Mouse (Mus musculus): Measurements from ENCODE around the gene Ccdc57. TPM values are rescaled to one million over a fixed set of nuclear protein-coding genes. Genes with fewer than 3 reads are reported as not detected.
A peak's percentile ranks its signal among the peaks of the same experiment; 100 is the strongest.
"Not testable (repeated sequence)": the region's sequence is repeated elsewhere in the genome, so short reads cannot be mapped to it uniquely, and the experiment has no call there.

The Ccdc57 gene
- polyA plus RNA-seq, 1 experiment = 1.7 TPM

DNA sequence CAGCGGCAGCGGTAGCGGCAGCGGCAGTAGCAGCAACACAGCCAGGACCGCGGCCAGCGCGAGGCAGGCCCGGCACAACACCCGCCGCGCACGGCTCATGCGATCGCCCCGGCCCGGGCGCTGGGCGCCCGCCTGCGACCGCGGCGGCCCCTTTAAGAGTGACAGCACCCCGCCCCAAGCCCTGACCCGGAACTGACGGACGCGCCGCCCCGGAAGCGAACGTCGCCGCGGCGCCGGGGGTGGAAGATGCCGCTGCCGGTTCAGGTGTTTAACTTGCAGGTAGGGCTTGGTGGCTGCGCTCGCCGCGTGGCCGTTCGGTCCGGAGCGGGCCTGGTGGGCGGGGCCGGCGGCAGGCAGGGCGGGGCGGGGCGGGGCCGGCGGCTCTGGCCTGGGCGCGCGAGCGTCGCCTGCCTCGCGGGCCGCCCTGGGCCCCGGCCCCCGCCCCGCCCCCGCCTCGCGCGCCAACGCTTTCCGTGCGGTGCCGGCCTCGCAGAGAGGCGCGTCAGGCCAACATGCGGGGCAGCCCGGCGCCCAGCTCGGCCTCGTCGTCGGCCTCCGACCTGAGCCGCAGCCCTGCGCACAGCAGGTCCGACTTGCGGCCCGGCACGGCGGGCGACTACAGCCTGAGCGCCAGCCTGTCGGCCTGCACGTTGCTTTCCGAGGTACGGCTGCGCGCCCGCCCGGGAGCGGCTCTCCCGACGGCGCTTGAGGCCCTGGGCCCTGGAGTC, 148.4 kb downstream of the Ccdc57 start, which contains the start of the genes Rfng and Gps1:
Rfng (minus strand) TSS at position 144 of the 728 bp plus-strand sequence.
Gps1 (plus strand) TSS at position 209 of the 728 bp plus-strand sequence.
- Histone ChIP-seq H3K4me1 (replicated peaks; ENCODE audit: control insufficient read depth, insufficient read depth, low read length) (peaks cover 20% of the 10 kb centered on the region), H3K36me3 (ENCODE audit: control insufficient read depth, insufficient read depth, low read length) (peaks cover 10% of the 10 kb centered on the region), H3K27ac (ENCODE audit: control insufficient read depth, insufficient read depth, low read length) (no peak within 1 kb of the TSS), H3K27me3 (ENCODE audit: control insufficient read depth, insufficient read depth, low read length) (no peaks in the 10 kb centered on the region), H3K4me3 (ENCODE audit: control insufficient read depth, insufficient read depth, low read length) (peak within 1 kb of the TSS; percentile 99)
- DNase-seq = peak; percentile 87
- 0 out of 2 replicates have a peak, but pooled peaks have one; percentile 1 for TF ChIP-seq CTCF (IDR thresholded peaks at IDR 0.05; ENCODE audit: borderline replicate concordance, control insufficient read depth, extremely low read depth, insufficient read depth, low read length, poor library complexity)
- TF ChIP-seq POLR2A (IDR thresholded peaks at IDR 0.05; ENCODE audit: control insufficient read depth, extremely low read depth, insufficient read depth, low read length, poor library complexity) = peak; percentile 54; the same call in 1 of the 2 replicates
- under 1% methylated on average over 101 of the region's 107 CpGs for WGBS

- H3K27ac ChIP-seq (ENCODE audit: control insufficient read depth, insufficient read depth, low read length) = no peak overlapping the region
- TF ChIP-seq POLR2A (IDR thresholded peaks at IDR 0.05; ENCODE audit: control insufficient read depth, extremely low read depth, insufficient read depth, low read length, poor library complexity) = no peak
- no peak for DNase-seq
- peaks cover 20% of the 10 kb centered on the region for H3K4me1 ChIP-seq (replicated peaks; ENCODE audit: control insufficient read depth, insufficient read depth, low read length)
- H3K36me3 ChIP-seq (ENCODE audit: control insufficient read depth, insufficient read depth, low read length) = peaks cover 7% of the 10 kb centered on the region
- H3K27me3 ChIP-seq (ENCODE audit: control insufficient read depth, insufficient read depth, low read length) = no peaks in the 10 kb centered on the region
- H3K4me3 ChIP-seq (ENCODE audit: control insufficient read depth, insufficient read depth, low read length) = peak overlapping the region; percentile 99
- 4% methylated on average over 42 of the region's 42 CpGs for WGBS
Measured at GRCm38 (mm10) chr11:120783426-120784063, 149.1 kb downstream of the Ccdc57 start.

DNA sequence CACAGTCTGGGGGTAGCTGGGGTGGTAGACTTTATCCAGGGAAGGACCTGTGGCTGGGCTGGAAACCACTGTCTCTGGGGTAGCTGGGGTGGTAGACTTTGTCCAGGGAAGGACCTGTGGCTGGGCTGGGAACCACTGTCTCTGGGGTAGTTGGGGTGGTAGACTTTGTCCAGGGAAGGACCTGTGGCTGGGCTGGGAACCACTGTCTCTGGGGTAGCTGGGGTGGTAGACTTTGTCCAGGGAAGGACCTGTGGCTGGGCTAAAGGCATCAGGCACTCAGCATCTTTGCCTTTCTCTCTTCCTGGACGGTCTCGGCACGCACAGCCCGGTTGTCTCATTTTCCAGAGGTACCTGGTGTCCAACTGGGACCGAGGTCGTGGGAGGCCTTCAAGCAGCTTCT, 151.3 kb downstream of the Ccdc57 start:
- 97% methylated on average over 6 of the region's 6 CpGs for WGBS
- H3K4me1 ChIP-seq (replicated peaks; ENCODE audit: control insufficient read depth, insufficient read depth, low read length) = peaks cover 20% of the 10 kb centered on the region
- DNase-seq; H3K27ac ChIP-seq (ENCODE audit: control insufficient read depth, insufficient read depth, low read length); H3K36me3 ChIP-seq (ENCODE audit: control insufficient read depth, insufficient read depth, low read length); H3K27me3 ChIP-seq (ENCODE audit: control insufficient read depth, insufficient read depth, low read length); H3K4me3 ChIP-seq (ENCODE audit: control insufficient read depth, insufficient read depth, low read length): not testable (repeated sequence)

GRCm38 (mm10) chr11:120779876-120780275, 152.8 kb downstream of the Ccdc57 start:
- DNase-seq = no peak
- 81% methylated on average over 1 of the region's 1 CpGs for WGBS
- Histone ChIP-seq H3K27ac (ENCODE audit: control insufficient read depth, insufficient read depth, low read length) (no peak overlapping the region), H3K27me3 (ENCODE audit: control insufficient read depth, insufficient read depth, low read length) (no peaks in the 10 kb centered on the region), H3K36me3 (ENCODE audit: control insufficient read depth, insufficient read depth, low read length) (no peaks in the 10 kb centered on the region), H3K4me3 (ENCODE audit: control insufficient read depth, insufficient read depth, low read length) (no peak overlapping the region), H3K4me1 (replicated peaks; ENCODE audit: control insufficient read depth, insufficient read depth, low read length) (peaks cover 13% of the 10 kb centered on the region)
- TF ChIP-seq CTCF (IDR thresholded peaks at IDR 0.05; ENCODE audit: borderline replicate concordance, control insufficient read depth, extremely low read depth, insufficient read depth, low read length, poor library complexity) (no peak), POLR2A (IDR thresholded peaks at IDR 0.05; ENCODE audit: control insufficient read depth, extremely low read depth, insufficient read depth, low read length, poor library complexity) (no peak)

- 65% methylated on average over 6 of the region's 6 CpGs for WGBS
- TF ChIP-seq POLR2A (IDR thresholded peaks at IDR 0.05; ENCODE audit: control insufficient read depth, extremely low read depth, insufficient read depth, low read length, poor library complexity) = no peak
- TF ChIP-seq CTCF (IDR thresholded peaks at IDR 0.05; ENCODE audit: borderline replicate concordance, control insufficient read depth, extremely low read depth, insufficient read depth, low read length, poor library complexity) = no peak
- Histone ChIP-seq H3K4me3 (ENCODE audit: control insufficient read depth, insufficient read depth, low read length) (no peak overlapping the region), H3K27ac (ENCODE audit: control insufficient read depth, insufficient read depth, low read length) (no peak overlapping the region), H3K4me1 (replicated peaks; ENCODE audit: control insufficient read depth, insufficient read depth, low read length) (no peaks in the 10 kb centered on the region), H3K36me3 (ENCODE audit: control insufficient read depth, insufficient read depth, low read length) (no peaks in the 10 kb centered on the region), H3K27me3 (ENCODE audit: control insufficient read depth, insufficient read depth, low read length) (no peaks in the 10 kb centered on the region)
- no peak for DNase-seq
Measured at GRCm38 (mm10) chr11:120777123-120777522, 155.5 kb downstream of the Ccdc57 start.

Other genes with a start within 250 kb of the Ccdc57 start
- gene Cenpx, start 219.1 kb downstream of the Ccdc57 start, polyA plus RNA-seq (2012; rRNA removed) = 103 and 112 TPM in 2 replicates
- 69.2 and 77.3 TPM in 2 replicates for gene Lrrc45, start 218.9 kb downstream of the Ccdc57 start, polyA plus RNA-seq (2012; rRNA removed)
- 22.8 and 26.3 TPM in 2 replicates for gene Rac3, start 211.4 kb downstream of the Ccdc57 start, polyA plus RNA-seq (2012; rRNA removed)
- 78.4 and 126 TPM in 2 replicates for gene Dcxr, start 205.6 kb downstream of the Ccdc57 start, polyA plus RNA-seq (2012; rRNA removed)
- 426 and 617 TPM in 2 replicates for gene Cbr2, start 200.8 kb downstream of the Ccdc57 start, polyA plus RNA-seq (2012; rRNA removed)
- 3.3 and 4.5 TPM in 2 replicates for gene Hmga1b, start 170.1 kb downstream of the Ccdc57 start, polyA plus RNA-seq (2012; rRNA removed)
- 87.4 and 102 TPM in 2 replicates for gene Rfng, start 148.7 kb downstream of the Ccdc57 start, polyA plus RNA-seq (2012; rRNA removed)
- gene Gps1, start 148.6 kb downstream of the Ccdc57 start, polyA plus RNA-seq (2012; rRNA removed) = 171 and 193 TPM in 2 replicates
- 65.8 and 70.3 TPM in 2 replicates for gene Dus1l, start 136.5 kb downstream of the Ccdc57 start, polyA plus RNA-seq (2012; rRNA removed)
- gene Fasn, start 108.3 kb downstream of the Ccdc57 start, polyA plus RNA-seq (2012; rRNA removed) = 973 and 1,776 TPM in 2 replicates
- gene Slc16a3, start 15.6 kb upstream of the Ccdc57 start, polyA plus RNA-seq (2012; rRNA removed) = 8.0 and 8.5 TPM in 2 replicates
- 98.2 and 106 TPM in 2 replicates for gene Csnk1d, start 58.5 kb upstream of the Ccdc57 start, polyA plus RNA-seq (2012; rRNA removed)
- 39.2 and 55.2 TPM in 2 replicates for gene Cd7, start 106.5 kb upstream of the Ccdc57 start, polyA plus RNA-seq (2012; rRNA removed)
- 0.97 and 1.2 TPM in 2 replicates for gene Sectm1b, start 130.7 kb upstream of the Ccdc57 start, polyA plus RNA-seq (2012; rRNA removed)
- gene Sectm1a, start 148.3 kb upstream of the Ccdc57 start, polyA plus RNA-seq (2012; rRNA removed) = 2.4 and 2.7 TPM in 2 replicates
- gene Tex19.2, start 185.8 kb upstream of the Ccdc57 start, polyA plus RNA-seq (2012; rRNA removed) = 0.04 and 0.08 TPM in 2 replicates
- gene Tex19.1, start 213.3 kb upstream of the Ccdc57 start, polyA plus RNA-seq (2012; rRNA removed) = 0.08 TPM in 1 of 2 replicates, not detected in the other
- 0.75 and 1.5 TPM in 2 replicates for gene Uts2r, start 227.4 kb upstream of the Ccdc57 start, polyA plus RNA-seq (2012; rRNA removed)

Measured in thymus, adult 2 months (tissue).